Mouse (Mus musculus) MEL (cell line): ENCODE results near the gene Haus2.

Experiments used
- CTCF ChIP-seq, 3 experiments: IDR thresholded peaks in 2 of 3; conservative IDR thresholded peaks in 1 of 3; 2 replicates each; pipeline ENCODE4 v1.5.1; 2011 to 2012; ENCODE audit warnings: low read length in 3 of 3, low read depth in 2 of 3, mild to moderate bottlenecking in 2 of 3, improper control_type of control experiment in 1 of 3, inconsistent platforms in 1 of 3, mixed read lengths in 1 of 3, moderate library complexity in 1 of 3; ENCODE audit not compliant: control insufficient read depth in 1 of 3, insufficient read depth in 1 of 3, poor library complexity in 1 of 3, severe bottlenecking in 1 of 3
- HCFC1 ChIP-seq: IDR thresholded peaks from 2 replicates; pipeline ENCODE4 v1.6.1; 2012; ENCODE audit warnings: low read depth, mild to moderate bottlenecking, inconsistent platforms, low read length, improper control_type of control experiment, moderate library complexity
- MAX ChIP-seq: IDR thresholded peaks from 2 replicates; pipeline ENCODE4 v1.6.1; 2011; ENCODE audit warnings: low read length, improper control_type of control experiment
- NELFE ChIP-seq: IDR thresholded peaks from 2 replicates; pipeline ENCODE4 v1.6.1; 2011; ENCODE audit warnings: low read depth, low read length, improper control_type of control experiment
- POLR2A ChIP-seq, 2 experiments: IDR thresholded peaks; 2 replicates each; pipeline ENCODE4 v1.6.1; 2011 to 2012; ENCODE audit warnings: low read length in 2 of 2, mild to moderate bottlenecking in 2 of 2, control low read depth in 1 of 2, improper control_type of control experiment in 1 of 2, low read depth in 1 of 2, moderate library complexity in 1 of 2; ENCODE audit not compliant: control insufficient read depth in 1 of 2, insufficient read depth in 1 of 2, poor library complexity in 1 of 2
- TAL1 ChIP-seq: IDR thresholded peaks from 2 replicates; pipeline ENCODE4 v1.6.1; 2012; ENCODE audit warnings: mild to moderate bottlenecking, inconsistent platforms, low read length, moderate library complexity, mixed read lengths
- UBTF ChIP-seq: IDR thresholded peaks from 2 replicates; pipeline ENCODE4 v1.6.1; 2012; ENCODE audit warnings: low read depth, mild to moderate bottlenecking, inconsistent platforms, low read length, improper control_type of control experiment, moderate library complexity, borderline replicate concordance; ENCODE audit not compliant: insufficient read depth
- ZC3H11A ChIP-seq: IDR thresholded peaks from 2 replicates; pipeline ENCODE4 v1.6.1; 2012; ENCODE audit warnings: low read depth, mild to moderate bottlenecking, inconsistent platforms, low read length, improper control_type of control experiment

- no peak for TF ChIP-seq CTCF (IDR thresholded peaks at IDR 0.05 in 2 of 3, conservative IDR thresholded peaks at IDR 0.05 in 1 of 3; ENCODE audit: control insufficient read depth in 1 of 3, insufficient read depth in 1 of 3, low read depth in 2 of 3, low read length in 3 of 3, poor library complexity in 1 of 3, severe bottlenecking in 1 of 3)
- no peak for TF ChIP-seq NELFE
- TF ChIP-seq ZC3H11A, result no peak
- TF ChIP-seq UBTF, result no peak
- TF ChIP-seq TAL1, result no peak
- no peak for TF ChIP-seq POLR2A (IDR thresholded peaks at IDR 0.05; ENCODE audit: control insufficient read depth in 1 of 2, insufficient read depth in 1 of 2, low read depth in 1 of 2, low read length in 2 of 2, poor library complexity in 1 of 2)
- no peak for TF ChIP-seq MAX
- TF ChIP-seq HCFC1, result no peak
These were observed 47.7 kb upstream of the Haus2 start for GRCm38 (mm10) chr2:120561524-120561923.
